Mouse (Mus musculus) heart, postnatal 14 days (tissue): ENCODE results near the gene Ccdc187. TPM values are rescaled to one million over a fixed set of nuclear protein-coding genes. Genes with fewer than 3 reads are reported as not detected.

Experiments
- DNase-seq, 2 experiments: peaks; one replicate each; pipeline ENCODE4 v3.0.0; 2021 to 2022
- intact Hi-C: fragments of 180-260 bp; cut with DNase I; formaldehyde crosslinking; loops from one replicate; pipeline ENCODE4 v1.15.1; 2025
- total RNA-seq, 2 experiments: library from RNA; stranded (reverse); gene quantifications; 2 replicates each; pipeline ENCODE4 v1.2.3; 2021

Ccdc187 gene
- total RNA-seq, 2 experiments from 2014 or later = 0.10 to 0.17 TPM

DNA sequence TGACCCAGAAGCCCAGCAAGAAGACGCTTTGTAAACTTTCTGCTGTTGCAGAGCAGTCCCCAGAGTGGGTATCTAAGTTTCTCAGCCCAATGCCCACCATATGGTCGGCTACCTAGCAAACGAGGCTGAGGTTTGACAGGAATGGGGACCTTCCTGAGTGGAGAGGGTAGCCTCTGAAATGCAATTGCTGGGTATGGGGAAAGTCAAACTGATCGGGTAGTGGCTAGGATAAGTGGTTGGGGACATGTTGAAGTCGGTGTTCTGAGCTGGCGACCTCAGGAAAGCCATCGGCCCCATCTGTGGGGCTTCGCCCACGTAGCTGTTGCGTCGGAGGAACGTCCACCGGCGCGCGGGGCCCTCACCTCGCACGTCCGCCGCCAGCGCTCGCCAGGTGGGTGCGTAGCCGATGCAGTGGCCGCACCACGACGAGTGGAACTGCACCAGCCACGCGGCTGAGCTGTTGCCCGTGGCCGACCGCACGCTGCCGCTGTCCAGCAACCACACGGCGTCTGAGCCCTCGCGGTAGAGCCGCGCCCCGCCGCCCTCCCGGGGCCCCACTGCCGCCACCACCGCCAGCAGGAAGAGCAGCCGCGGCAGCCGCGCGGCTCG, 57.6 kb downstream of the Ccdc187 start:
- intact Hi-C loops = no loop called here
- DNase-seq = no peak

DNA sequence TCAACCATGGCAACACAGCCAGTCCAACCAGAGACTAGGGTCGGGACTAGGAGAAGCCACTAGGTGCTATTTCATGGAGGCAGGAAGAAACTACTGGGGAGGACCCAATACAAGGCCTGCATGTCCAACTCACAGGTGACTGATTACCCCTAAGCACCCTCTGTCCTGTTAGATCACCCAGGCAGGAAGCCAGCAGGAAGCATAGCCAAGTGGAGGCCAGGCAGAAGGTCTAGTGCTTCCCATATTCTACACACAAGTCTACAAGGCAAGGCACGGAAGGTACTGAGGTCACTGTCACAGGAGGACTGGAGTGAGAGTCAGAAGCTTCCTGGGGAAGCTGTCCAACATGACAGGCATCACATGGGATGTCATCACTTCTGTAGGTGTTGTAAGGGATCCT, 59.6 kb downstream of the Ccdc187 start:
- intact Hi-C loops = no loop called here
- DNase-seq = peak; percentile 31 to 39

DNA sequence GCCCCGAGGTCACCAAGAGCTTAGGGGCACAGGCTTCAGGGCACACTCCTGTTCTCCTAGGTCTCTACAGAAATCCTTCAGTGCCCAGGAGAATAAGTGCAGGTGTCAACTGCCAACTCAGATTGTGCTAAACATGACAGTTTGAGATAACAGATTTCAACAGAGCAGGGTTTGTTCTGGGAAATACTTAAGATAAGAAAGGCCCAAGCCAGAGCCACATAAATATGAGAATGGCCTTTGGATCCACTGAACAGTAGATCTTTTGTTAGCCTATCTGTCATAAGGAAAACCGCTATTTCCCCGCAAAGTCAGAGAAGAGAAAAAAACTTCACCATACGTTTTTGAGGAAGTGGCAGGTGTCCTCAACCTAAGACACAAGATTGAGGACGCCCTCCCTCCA, 60.1 kb downstream of the Ccdc187 start:
- intact Hi-C loops = no loop called here
- DNase-seq = no peak

GRCm38 (mm10) chr2:26231366-26231765, 63.0 kb downstream of the Ccdc187 start:
- intact Hi-C loops = no loop called here
- no peak for DNase-seq

- intact Hi-C loops = no loop called here
These were observed 64.1 kb downstream of the Ccdc187 start for GRCm38 (mm10) chr2:26230253-26230652.

DNA sequence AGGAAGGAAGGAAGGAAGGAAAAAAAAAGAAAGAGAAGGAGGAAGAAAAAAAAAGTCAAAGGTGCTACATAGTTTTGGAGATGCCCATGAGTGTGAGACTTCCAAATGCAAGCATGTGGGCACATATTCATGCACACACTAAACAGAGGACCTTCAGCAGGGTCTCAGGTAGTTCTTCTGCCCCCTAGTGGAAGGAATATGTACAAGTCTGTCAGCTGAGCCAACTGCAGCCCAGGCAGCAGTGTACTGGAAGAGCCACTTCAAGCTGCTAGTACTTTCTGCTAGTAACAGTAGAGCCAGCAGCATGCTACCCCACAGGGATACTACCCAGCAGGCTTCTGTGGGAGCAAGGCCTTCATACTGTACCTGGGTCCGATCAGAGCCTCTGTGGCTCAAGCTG, 66.6 kb downstream of the Ccdc187 start:
- intact Hi-C loops = loop anchor here (5.0 kb wide), 2 partner anchors 45 to 75 kb away; no protein-coding TSS in a partner anchor
- DNase-seq = peak in 1 of 2 experiments; percentile 46

More at GRCm38 (mm10) chr2:26230253-26230652, 64.1 kb downstream of the Ccdc187 start:
- DNase-seq = no peak

DNA sequence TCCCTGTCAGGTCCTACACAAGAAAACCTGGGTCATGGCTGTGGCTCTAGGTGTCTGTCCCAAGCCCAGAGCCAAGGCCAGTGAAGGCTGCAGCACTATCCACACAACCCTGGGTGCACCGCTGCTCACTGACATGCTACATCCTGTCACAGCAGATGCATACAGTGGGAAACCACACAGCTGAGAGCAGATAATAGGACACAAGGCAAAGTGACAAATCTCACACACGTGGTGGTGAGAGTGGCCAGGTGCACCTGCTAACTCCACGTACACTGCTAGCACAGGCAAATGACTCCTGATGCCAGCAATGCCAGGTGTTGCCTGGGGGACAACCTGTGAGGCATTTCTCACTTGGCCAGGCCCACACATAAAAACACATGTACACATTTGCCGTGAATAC, 69.1 kb downstream of the Ccdc187 start:
- intact Hi-C loops = loop anchor here (5.0 kb wide), 2 partner anchors 43 to 73 kb away; no protein-coding TSS in a partner anchor
- DNase-seq = no peak

DNA sequence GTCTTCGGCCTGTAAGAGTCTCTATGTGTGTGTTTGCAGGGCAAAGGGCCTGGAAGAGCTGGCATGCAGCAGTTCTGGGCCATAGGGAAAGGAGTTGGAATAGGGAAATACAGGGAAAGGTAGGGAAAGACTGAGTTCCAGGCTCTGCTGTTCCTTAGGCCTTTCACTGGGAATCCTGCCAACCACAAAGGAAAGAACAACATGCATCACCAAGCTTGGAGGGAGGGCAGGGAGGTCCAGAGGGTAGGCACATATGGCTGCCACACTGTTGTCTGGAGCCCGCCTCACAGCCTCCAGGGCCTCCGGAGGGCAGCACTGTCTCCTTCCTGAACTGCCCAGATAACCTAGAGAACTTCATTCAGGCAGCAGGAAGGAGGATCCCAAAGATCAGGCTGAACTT, 70.4 kb downstream of the Ccdc187 start:
- no peak for DNase-seq
- intact Hi-C loops = no loop called here

DNA sequence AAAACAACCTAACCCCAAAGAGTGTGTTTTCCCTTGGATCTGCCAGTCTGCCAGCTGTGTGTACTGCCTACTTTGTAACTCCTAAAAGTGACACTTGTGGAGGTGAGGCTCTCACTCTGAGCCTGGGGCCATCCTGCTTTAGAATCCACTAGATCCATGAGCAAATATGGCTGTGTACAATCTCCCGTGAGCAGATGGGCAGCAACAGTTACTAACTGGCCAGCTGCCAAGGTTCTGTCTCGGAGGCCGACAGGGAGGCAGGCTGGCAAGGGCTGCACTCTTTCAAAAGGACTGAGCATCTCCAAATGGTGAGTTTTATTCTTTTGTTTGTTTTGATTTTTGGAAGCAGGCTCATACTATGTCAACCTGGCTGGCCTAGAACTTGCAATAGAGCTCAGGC, 79.8 kb downstream of the Ccdc187 start:
- DNase-seq = no peak
- intact Hi-C loops = no loop called here

- DNase-seq = no peak
- intact Hi-C loops = no loop called here
These were observed 84.8 kb downstream of the Ccdc187 start for GRCm38 (mm10) chr2:26209566-26209965.

GRCm38 (mm10) chr2:26208126-26208789, 86.1 kb downstream of the Ccdc187 start, which contains the start of gene Lhx3:
Lhx3 (minus strand) TSS chr2:26208289.
- intact Hi-C loops = no loop called here
- DNase-seq = peak; percentile 90 to 95

DNA sequence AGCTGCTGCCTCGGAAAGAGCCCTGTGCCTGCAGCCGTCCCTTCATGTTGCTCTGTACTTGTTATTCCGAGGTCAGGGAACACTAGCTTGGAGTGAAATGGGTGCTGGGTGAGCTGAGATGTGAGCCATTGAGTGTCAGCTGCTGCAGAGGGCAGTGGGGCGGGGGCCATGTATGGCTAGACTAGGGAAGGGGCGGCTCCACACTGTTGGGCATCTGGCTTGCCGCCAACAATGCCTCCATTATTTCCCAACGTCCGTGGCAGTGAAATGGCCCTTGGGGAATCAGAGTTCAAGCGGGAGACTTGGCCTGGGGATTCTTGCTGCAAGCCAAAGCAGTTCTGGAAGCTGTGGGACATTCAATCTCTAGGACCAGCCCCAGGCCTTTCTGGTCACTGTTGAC, 86.8 kb downstream of the Ccdc187 start:
- intact Hi-C loops = no loop called here
- no peak for DNase-seq

DNA sequence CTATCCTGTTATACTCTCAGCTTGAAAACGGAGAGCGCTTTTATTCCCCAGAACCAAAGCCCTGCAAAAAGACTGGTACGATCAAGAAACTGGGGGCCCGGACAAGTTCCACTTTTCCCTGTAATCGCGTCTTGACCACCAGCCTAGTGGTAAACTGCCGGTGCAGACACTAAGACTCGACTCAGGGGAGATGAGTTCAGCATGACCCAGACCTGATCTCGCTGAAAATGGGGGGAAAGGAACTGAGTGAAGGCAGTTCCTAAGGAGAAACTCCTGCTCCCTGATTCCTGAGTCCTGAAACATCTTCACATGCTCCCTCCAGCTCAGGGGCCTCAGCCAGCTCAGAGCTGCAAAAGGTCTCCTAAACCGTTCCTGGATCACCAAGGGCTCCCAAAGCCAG, 88.6 kb downstream of the Ccdc187 start:
- intact Hi-C loops = no loop called here
- no peak for DNase-seq

DNA sequence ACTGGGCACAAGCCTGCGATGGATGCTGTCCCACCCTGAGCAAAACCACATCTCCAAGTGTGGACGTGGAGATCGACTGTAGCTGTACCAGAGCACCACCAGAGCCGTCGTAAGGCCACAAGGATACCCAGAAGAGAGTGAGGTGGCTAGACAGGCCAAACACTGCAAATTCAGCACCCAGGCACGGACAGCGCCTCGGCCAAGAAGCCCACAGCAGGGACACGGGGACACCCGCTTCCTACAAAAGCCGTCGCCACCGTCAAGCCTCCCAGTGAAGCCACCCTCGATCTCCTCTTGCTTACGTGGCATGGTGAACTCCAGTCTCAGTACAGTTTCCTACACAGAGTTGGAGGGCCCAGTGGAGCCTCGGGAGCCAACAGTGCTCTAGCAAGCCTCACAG, 89.2 kb downstream of the Ccdc187 start:
- DNase-seq = peak; percentile 49 to 64
- intact Hi-C loops = no loop called here

- no peak for DNase-seq
- intact Hi-C loops = no loop called here
These were observed 91.4 kb downstream of the Ccdc187 start for GRCm38 (mm10) chr2:26202849-26203475.

GRCm38 (mm10) chr2:26201926-26202848, 92.2 kb downstream of the Ccdc187 start:
- intact Hi-C loops = no loop called here
- no peak for DNase-seq

GRCm38 (mm10) chr2:26198488-26198887, 95.9 kb downstream of the Ccdc187 start:
- no peak for DNase-seq
- intact Hi-C loops = no loop called here

DNA sequence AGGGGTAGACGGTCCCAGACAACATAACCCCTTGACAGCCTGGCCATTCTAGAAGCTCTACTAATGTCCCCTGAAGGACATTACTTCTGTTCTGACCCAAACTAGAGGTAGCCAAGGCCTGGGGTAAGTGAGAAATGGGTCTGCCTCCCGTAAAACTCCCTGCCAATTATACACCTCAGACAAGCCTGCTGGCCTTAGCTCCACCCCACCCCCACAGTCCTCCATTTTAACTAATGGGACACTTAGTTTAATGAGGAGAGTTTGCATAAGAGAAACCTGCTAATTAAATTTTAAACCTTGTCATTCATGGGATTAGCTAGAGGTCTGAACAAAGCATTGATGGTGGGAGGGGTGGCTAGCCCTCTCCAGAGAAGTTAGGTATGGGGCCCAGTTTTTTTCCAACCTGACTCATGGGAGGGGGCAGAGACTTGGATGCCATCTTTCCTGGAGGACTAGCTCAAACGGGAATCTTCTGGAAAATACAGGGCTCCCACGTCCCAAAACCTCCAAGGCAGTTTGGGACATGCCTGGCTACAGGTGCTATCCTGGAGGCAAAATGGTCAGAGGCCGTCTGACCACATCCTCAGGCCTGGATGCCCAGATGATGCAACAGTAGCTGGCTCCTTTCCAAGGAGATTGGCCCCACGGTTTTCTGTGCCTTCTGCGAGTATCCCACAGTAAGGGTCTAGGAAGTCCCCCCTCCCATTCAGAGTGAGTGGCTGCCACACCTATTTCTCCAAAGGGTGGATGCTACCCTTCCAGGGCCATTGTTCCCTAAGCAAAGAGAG, 99.6 kb downstream of the Ccdc187 start:
- intact Hi-C loops = no loop called here
- DNase-seq = no peak
